Mouse (Mus musculus): Measurements from ENCODE around the gene Frs3.
"Not testable (repeated sequence)": the region's sequence is repeated elsewhere in the genome, so short reads cannot be mapped to it uniquely, and the experiment has no call there.

Frs3 gene

GRCm38 (mm10) chr17:47688608-47689575 lies at the start of gene Frs3:
Frs3 (plus strand) TSS chr17:47689030.
- DNase-seq (ENCODE audit: low spot score): peak; percentile 75

DNA sequence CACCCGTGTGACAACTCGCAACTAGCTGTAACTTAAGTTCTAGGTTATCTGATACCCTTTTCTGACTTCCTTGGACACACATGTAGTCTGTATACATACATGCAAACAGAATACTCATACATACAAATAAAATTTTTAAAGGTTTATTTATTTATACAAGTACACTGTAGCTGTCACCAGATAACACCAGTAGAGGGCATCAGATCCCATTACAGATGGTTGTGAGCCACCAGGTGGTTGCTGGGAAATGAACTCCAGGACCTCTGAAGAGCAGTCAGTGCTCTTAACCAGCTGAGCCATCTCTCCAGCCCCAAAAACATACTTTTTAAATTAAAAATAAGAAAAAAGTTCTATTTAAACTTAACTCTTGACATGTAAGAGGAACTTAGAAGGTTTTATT lies 45.8 kb upstream of the Frs3 start:
- no peak for DNase-seq (ENCODE audit: low spot score)

DNA sequence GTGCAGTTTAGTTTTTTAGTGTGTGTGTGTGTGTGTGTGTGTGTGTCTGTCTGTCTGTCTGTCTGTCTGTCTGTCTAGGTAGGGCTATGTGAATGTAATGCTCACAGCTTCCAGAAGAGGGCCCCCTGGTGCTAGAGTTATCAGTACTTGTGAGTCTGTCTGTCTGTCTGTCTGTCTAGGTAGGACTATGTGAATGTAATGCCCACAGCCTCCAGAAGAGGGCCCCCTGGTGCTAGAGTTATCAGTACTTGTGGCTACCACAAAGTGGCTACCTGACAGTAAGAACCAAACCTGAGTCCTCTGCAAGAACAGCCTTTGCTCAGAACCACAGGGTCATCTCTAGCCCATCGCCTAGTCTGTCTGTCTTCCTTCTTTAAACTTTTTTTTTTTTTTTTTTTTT lies 42.1 kb upstream of the Frs3 start:
- DNase-seq (ENCODE audit: low spot score): peak; percentile 90

- peak; percentile 32 for DNase-seq (ENCODE audit: low spot score)
Observed at GRCm38 (mm10) chr17:47648966-47649365, 39.9 kb upstream of the Frs3 start.

DNA sequence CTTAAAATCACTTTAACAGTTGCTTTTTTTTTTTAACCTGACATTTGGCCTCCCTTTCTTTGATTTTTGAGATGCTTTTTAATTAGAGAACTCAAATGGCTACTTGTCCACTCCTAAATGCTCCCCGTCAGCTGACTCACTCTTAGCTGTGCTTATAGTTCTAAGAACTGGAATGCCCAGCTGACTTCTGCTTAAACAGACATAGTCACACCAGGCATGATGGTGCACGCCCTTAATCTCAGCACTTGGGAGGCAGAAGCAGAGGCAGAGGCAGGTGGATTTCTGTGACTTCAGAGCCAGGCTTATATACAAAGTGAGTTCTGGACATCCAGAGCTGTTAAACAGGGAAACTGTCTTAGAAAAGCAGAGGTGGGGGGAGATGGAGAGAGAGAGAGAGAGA lies 36.9 kb upstream of the Frs3 start:
- DNase-seq (ENCODE audit: low spot score): no peak

DNA sequence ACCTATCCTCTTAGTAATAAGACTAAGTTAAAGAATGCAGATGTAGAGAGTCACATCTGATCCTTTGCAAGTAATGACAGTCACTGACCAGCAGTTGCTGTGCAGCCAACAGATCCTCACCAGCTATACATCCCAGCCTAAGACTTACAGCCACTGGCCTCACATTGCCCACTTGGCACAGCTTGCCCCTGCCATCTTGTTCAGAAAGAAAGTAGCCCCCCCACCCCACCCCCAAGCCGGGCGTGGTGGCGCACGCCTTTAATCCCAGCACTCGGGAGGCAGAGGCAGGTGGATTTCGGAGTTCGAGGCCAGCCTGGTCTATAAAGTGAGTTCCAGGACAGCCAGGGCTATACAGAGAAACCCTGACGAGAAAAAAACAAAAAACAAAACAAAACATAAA lies 34.5 kb upstream of the Frs3 start:
- DNase-seq (ENCODE audit: low spot score): not testable (repeated sequence)

DNA sequence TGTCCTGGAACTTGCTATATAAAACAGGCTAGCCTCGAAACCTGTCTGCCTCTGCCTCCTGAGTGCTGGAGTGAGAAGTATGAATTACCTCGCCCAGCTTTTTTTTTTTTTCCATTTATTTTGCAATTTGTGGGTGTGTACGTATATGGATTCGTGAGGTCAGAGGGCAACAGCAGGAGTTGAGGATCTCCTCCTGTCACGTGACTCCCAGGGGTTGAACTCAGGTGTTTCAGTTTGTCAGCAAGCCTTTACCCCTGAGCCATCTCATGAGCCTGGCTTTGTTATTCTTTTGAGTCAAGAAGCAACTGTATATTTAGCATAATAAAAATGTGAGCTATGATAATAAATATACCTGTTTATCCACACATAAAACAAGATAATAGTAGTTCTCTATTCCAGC lies 33.1 kb upstream of the Frs3 start:
- DNase-seq (ENCODE audit: low spot score): no peak

GRCm38 (mm10) chr17:47657901-47658300 lies 30.9 kb upstream of the Frs3 start:
- DNase-seq (ENCODE audit: low spot score): no peak

GRCm38 (mm10) chr17:47658741-47659243 lies 30.0 kb upstream of the Frs3 start:
- DNase-seq (ENCODE audit: low spot score): no peak

DNA sequence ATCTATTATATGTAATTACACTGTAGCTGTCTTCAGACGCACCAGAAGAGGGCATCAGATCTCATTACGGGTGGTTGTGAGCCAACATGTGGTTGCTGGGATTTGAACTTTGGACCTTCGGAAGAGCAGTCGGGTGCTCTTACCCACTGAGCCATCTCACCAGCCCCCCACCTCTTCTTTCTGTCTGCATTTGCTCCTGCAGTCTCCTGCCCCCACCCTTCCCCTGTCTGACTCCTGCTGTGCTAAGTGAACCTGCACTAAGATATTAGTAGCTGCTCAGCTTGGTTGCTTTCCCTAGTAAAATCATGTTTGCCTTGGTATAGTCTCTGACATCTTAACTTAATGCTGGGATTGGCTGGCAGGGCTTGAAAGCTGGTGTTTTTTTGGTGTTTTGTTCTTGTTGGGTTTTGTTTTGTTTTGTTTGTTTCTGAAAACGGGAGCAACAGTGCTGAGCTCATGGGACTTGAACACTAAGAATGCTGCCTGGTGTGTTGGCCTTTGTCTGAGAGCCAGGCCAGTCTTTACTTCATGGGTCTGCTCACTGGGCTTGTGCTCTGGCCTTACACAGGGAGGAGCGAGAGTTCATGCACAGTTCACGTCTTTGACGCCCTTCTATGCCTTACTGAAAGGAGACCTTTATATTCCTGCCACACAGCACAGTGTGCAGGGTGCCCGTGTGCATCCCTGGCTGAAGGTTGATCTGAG lies 25.7 kb upstream of the Frs3 start:
- DNase-seq (ENCODE audit: low spot score): peak; percentile 77

GRCm38 (mm10) chr17:47664474-47664873 lies 24.4 kb upstream of the Frs3 start:
- DNase-seq (ENCODE audit: low spot score): no peak

DNA sequence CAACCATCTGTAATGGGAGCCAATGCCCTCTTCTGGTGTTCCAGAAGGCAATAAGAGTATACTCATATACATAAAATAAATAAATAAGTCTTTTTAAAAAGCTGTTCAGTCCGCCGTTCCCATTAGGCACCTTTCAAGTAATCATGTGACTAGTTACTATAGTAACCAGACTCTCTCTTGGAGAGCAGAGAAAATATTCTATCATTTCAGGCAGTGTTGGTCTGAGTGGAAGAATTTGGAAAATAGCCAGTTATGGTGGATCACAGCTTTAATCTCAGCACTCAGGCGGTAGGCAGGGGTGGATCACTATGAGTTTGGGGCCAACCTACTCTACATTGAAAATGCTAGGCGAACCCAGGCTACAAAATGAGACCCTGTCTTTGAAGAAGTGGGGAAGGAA lies 19.7 kb upstream of the Frs3 start:
- DNase-seq (ENCODE audit: low spot score): no peak

- no peak for DNase-seq (ENCODE audit: low spot score)
Observed at GRCm38 (mm10) chr17:47671988-47672310, 16.9 kb upstream of the Frs3 start.

GRCm38 (mm10) chr17:47672311-47673111 lies 16.3 kb upstream of the Frs3 start:
- peak; percentile 80 for DNase-seq (ENCODE audit: low spot score)

DNA sequence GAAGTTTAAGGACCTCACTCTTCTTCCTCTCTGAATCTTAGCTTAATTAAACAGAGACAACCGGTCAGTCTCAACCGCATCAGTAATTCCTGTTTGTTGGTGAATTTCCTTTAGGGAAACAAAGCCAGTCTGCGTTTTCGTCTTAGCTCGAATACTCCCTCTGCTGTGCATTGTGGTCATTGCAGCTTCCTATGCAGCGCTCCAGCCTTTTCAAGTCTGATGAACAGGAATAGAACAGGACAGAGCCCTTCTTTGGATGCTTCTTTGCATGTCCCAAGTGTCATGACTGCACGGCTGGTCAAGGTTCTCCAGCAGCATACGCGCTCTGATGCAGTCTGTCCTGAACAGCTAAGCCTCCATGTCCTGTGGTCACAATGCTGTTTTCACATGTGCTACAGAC lies 12.2 kb upstream of the Frs3 start:
- peak; percentile 88 for DNase-seq (ENCODE audit: low spot score)

DNA sequence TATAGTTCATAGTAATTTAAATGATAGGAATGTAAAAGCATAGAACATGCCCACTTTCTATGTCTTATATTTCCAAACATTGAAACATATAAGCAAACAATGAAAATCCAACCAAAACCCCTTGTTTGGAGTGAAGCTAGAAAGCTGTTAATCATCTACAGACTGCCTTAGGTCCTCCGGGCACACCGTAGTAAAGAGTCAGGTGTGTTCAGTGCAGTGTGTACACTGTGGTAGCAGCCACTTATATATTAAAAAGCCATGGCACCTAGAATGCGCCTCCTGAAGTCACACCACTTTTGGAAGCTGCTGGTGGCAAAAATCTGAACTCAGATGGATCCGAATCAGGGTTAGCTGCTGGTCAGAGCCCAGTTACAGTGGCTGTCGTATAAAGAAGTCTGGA lies 10.6 kb upstream of the Frs3 start:
- DNase-seq (ENCODE audit: low spot score): no peak

GRCm38 (mm10) chr17:47678702-47679101 lies 10.1 kb upstream of the Frs3 start:
- no peak for DNase-seq (ENCODE audit: low spot score)

DNA sequence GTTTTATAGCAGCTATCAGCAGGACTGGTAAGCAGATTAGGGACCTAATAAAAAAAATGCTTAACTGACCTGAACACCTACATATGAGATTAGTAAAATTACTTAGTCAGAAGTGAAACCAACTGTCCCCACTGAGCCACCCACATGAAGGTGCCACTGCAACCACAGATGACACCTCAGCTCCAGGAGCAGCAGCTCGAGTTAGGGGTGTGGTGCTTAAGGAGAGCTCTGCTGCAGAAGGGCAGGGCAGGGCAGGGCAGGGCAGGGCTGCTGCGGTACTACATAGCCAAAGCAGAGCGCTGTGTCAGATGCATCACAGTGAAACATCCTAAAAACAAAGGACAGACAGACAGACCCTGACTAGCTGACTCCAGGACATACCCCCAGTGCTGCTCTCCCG lies 6.0 kb upstream of the Frs3 start:
- DNase-seq (ENCODE audit: low spot score): no peak

- DNase-seq (ENCODE audit: low spot score): peak; percentile 99
Observed at GRCm38 (mm10) chr17:47687409-47688343, 1.2 kb upstream of the Frs3 start.

- no peak for DNase-seq (ENCODE audit: low spot score)
Observed at GRCm38 (mm10) chr17:47688344-47688607, 554 bp upstream of the Frs3 start, which contains the start of gene Tomm6. Tomm6 (minus strand) TSS chr17:47688386.

DNA sequence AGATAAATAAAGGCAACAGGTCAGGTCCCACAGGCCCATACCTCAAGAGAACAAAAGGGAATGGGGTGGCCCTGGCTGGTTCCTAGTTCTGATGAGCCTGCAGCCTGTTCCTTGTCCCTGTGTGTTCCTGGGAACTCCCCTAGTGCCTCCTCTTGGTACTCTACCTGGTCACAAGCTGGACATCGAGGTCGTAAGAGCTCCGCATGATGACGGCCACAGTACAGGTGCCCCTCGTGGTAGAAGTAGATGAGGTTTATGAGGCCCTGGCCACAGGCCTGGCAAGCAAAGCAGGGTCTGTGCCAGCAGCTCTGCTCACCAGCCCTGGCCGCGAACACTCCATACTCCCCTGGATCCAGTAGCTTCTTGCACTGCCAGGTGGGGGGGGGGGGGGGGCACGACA lies 1.1 kb downstream of the Frs3 start:
- no peak for DNase-seq (ENCODE audit: low spot score)

All from embryo, embryonic 10.5 days (tissue).